Mouse (Mus musculus) lung, postnatal 0 days (tissue): ENCODE data around the gene Fam25c. TPM values are rescaled to one million over a fixed set of nuclear protein-coding genes. Genes with fewer than 3 reads are reported as not detected.

ENCODE experiments used
- ATAC-seq: fragments of 200-750 bp; cut with Nextera tagmentation; 2 replicates; pipeline ENCODE4 v1.8.0; 2017; ENCODE audit warnings: moderate library complexity
- DNase-seq: peaks from one replicate; pipeline ENCODE4 v3.0.0-alpha.2; 2016; ENCODE audit warnings: low spot score
- H3K27ac ChIP-seq: fragments of 300-500 bp; sonication (generic); 2 replicates; pipeline ENCODE4 v1.5.1; 2014; ENCODE audit warnings: antibody characterized with exemption, mild to moderate bottlenecking, low read length, mixed read lengths
- H3K27me3 ChIP-seq: fragments of 300-500 bp; sonication (generic); replicated peaks from 2 replicates; pipeline ENCODE4 v1.6.1; 2014; ENCODE audit warnings: low read length, mixed read lengths; ENCODE audit not compliant: insufficient read depth
- H3K36me3 ChIP-seq: fragments of 300-500 bp; sonication (generic); 2 replicates; pipeline ENCODE4 v1.6.1; 2014; ENCODE audit warnings: low read length, mixed read lengths; ENCODE audit not compliant: insufficient read depth
- H3K4me1 ChIP-seq: fragments of 300-500 bp; sonication (generic); 2 replicates; pipeline ENCODE4 v1.6.1; 2014; ENCODE audit warnings: antibody characterized with exemption, low read depth, low read length, mixed read lengths; ENCODE audit not compliant: insufficient read depth
- H3K4me2 ChIP-seq: fragments of 300-500 bp; sonication (generic); replicated peaks from 2 replicates; pipeline ENCODE4 v1.6.1; 2014; ENCODE audit warnings: low read depth, mild to moderate bottlenecking, low read length, moderate library complexity, mixed read lengths
- H3K4me3 ChIP-seq: fragments of 300-500 bp; sonication (generic); 2 replicates; pipeline ENCODE4 v1.5.1; 2014; ENCODE audit warnings: low read depth, low read length
- H3K9ac ChIP-seq: fragments of 300-500 bp; sonication (generic); replicated peaks from 2 replicates; pipeline ENCODE4 v1.6.1; 2014; ENCODE audit warnings: low read depth, mild to moderate bottlenecking
- H3K9me3 ChIP-seq: fragments of 300-500 bp; sonication (generic); 2 replicates; pipeline ENCODE4 v1.6.1; 2016; ENCODE audit warnings: low read length, mixed read lengths
- CTCF ChIP-seq: IDR thresholded peaks from 2 replicates; pipeline ENCODE4 v1.5.1; 2016; ENCODE audit warnings: antibody characterized with exemption, mild to moderate bottlenecking
- EP300 ChIP-seq: IDR thresholded peaks from 2 replicates; pipeline ENCODE4 v1.6.1; 2016; ENCODE audit warnings: antibody characterized with exemption, mild to moderate bottlenecking, control low read depth
- WGBS: fragments of 180-500 bp; shearing (Covaris S2); extraction: QIAGEN DNeasy Blood & Tissue Kit; methylation state at CpG from one replicate; pipeline ENCODE4 v1.1.7; 2014; 5-methylcytosine and 5-hydroxymethylcytosine counted together
- polyA plus RNA-seq: library from polyadenylated mRNA; unstranded; fragments of >200 nt; fragmentation: Nextera tagmentation; extraction: Ambion mirVana; gene quantifications from 2 replicates; pipeline ENCODE4 v1.2.1, GENCODE M21; 2015

Gene Fam25c
- polyA plus RNA-seq, 1 experiment from 2014 or later: 0.45 TPM

DNA sequence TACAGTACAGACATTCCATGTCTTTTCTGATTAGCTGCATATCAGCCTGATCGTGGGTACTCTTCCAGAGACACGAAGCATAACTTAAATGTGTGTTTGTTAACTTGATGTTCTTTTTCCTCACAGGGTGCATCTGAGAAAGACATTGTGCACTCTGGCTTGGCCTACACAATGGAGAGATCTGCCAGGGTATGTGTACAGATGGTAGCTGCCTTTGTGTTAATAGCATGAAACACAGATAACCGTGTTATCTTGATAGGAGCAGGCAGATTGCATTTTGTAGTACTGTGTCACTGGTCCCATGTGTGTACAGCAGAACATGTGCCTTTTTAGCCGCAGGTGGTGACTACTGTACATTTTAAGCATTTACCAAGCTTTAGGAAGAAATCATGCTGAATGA lies 13.2 kb downstream of the Fam25c start:
- Histone ChIP-seq H3K4me3 (no peak overlapping the region), H3K36me3 (peaks cover 16% of the 10 kb centered on the region), H3K4me2 (no peak overlapping the region), H3K4me1 (no peaks in the 10 kb centered on the region), H3K9ac (no peak overlapping the region), H3K9me3 (no peaks in the 10 kb centered on the region), H3K27ac (no peak overlapping the region), H3K27me3 (no peaks in the 10 kb centered on the region)
- DNase-seq (no peak), ATAC-seq (no peak)
- 89% methylated on average over 4 of the region's 4 CpGs for WGBS
- TF ChIP-seq EP300 (no peak), CTCF (no peak)

DNA sequence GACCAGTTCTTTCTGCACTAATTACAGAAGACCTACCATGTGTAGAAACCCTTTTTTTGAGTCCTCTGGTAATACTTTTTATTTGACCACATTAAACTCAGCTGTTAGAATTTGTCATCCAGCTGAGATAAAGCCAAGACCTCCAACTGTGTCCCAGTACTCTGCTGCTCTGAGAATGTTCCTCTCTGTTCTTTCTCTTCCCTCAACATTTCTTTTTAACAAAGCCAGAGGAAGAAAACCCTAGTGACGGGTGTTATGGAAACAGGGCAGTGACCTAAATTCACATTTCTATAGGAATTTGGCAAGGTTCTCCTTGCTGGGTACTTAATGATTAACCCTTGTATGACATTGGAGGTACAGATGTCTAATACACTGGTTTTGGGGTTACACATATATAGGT lies 15.8 kb downstream of the Fam25c start:
- Histone ChIP-seq H3K4me3 (no peak overlapping the region), H3K27me3 (no peaks in the 10 kb centered on the region), H3K4me2 (no peak overlapping the region), H3K9me3 (no peaks in the 10 kb centered on the region), H3K27ac (no peak overlapping the region), H3K9ac (no peak overlapping the region), H3K36me3 (peaks cover 37% of the 10 kb centered on the region), H3K4me1 (no peaks in the 10 kb centered on the region)
- WGBS: 59% methylated on average over 1 of the region's 1 CpGs
- TF ChIP-seq CTCF (no peak), EP300 (no peak)
- DNase-seq (no peak), ATAC-seq (no peak)

DNA sequence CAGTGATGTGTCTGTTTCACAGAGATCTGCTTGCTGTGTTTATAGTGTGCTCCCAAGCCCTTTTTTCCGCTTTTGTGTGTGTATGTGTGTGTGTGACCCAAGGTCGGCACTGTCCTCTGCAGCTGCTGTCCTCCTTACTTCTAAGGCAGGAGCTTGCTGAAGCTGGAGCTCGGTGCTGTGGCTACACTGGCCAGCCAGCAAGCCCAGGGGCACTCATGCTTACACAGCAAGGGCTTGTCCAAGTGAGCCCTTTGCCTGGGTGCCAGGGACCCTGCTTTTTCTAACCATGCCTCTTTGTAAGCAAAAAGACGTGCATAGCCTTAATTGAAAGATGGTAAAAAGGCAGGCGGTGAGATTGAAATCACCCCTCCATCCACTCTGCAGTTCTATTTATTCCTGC lies 22.8 kb downstream of the Fam25c start:
- 88% methylated on average over 5 of the region's 5 CpGs for WGBS
- H3K9ac ChIP-seq: no peak overlapping the region
- TF ChIP-seq EP300 (no peak), CTCF (no peak)

DNA sequence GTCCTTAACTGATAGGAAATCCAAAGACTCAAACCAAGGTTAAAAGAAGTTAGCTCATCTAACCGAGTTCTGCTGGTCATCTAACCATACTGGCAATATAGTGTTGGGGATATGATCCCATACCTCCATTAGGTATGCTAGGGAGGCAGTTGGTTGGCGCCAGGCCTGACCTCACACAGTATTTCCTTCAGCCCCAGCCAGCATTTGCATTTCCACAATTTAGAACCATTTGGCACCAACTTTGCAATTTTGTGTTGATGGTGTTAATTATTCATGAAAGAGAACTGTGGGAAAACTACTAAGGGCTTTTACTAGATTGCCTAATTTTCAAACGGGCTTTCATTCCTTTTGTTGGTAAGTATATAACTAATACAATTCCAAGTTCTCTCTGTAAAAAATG lies 23.3 kb downstream of the Fam25c start:
- Histone ChIP-seq H3K4me2 (no peak overlapping the region), H3K27ac (no peak overlapping the region), H3K4me3 (no peak overlapping the region), H3K9ac (no peak overlapping the region), H3K36me3 (peaks cover 46% of the 10 kb centered on the region), H3K4me1 (no peaks in the 10 kb centered on the region), H3K9me3 (no peaks in the 10 kb centered on the region), H3K27me3 (no peaks in the 10 kb centered on the region)
- no peak for DNase-seq
- TF ChIP-seq CTCF: no peak
- TF ChIP-seq EP300: no peak
- no peak for ATAC-seq
- 88% methylated on average over 3 of the region's 3 CpGs for WGBS

More for the DNA sequence above, 22.8 kb downstream of the Fam25c start:
- DNase-seq: no peak
- Histone ChIP-seq H3K4me3 (no peak overlapping the region), H3K27me3 (no peaks in the 10 kb centered on the region), H3K4me1 (no peaks in the 10 kb centered on the region), H3K27ac (no peak overlapping the region), H3K36me3 (peaks cover 52% of the 10 kb centered on the region), H3K4me2 (no peak overlapping the region), H3K9me3 (no peaks in the 10 kb centered on the region)
- no peak for ATAC-seq

DNA sequence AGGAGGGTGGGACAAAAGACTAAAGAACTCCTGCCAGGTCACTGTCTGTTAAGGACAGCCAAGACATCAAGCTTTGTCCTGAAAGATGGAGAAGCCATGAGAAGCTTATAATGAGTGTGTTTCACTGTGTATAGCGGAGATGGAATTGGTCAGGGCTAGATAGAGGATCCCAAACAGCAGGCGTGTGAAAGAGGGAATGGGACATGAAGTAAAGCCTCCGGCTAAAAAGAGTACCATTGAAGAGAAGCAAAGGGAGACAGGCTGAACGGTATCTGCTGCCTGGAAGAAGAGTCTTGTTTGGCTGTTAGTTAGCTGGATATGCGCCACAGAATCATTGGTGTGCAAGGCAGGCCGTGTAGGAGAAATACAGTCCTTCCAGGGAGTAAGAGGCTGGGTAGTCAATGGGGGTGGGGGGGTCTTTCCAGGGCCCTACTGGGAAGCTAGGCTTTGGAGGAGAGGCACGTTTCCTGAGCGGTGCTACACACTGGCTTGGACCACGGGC lies 24.5 kb downstream of the Fam25c start:
- no peak overlapping the region for H3K27ac ChIP-seq
- no peaks in the 10 kb centered on the region for H3K4me1 ChIP-seq
- ATAC-seq (no peak), DNase-seq (no peak)
- no peak overlapping the region for H3K4me2 ChIP-seq
- H3K4me3 ChIP-seq: no peak overlapping the region
- H3K27me3 ChIP-seq: no peaks in the 10 kb centered on the region
- TF ChIP-seq CTCF (no peak), EP300 (no peak)
- no peaks in the 10 kb centered on the region for H3K9me3 ChIP-seq
- H3K36me3 ChIP-seq: peaks cover 34% of the 10 kb centered on the region
- no peak overlapping the region for H3K9ac ChIP-seq
- 91% methylated on average over 9 of the region's 9 CpGs for WGBS

DNA sequence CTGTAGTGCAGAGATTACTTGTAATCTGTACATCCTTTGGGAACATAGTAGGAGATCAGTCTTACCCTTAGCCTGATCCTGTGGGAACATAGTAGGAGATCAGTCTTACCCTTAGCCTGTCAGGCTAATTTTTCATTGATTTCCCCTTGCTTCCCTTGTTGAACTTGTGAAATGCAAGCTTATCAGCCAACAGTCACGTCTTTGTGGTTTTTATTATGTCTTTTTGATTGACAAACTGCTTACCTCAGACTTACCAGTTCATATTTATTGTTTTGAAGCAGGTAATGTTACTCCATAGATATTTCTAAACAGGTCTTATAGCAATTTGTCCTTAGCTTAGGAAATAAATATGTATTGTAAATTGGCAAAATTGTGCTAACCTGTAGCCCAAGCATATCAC lies 27.6 kb downstream of the Fam25c start:
- Histone ChIP-seq H3K27ac (no peak overlapping the region), H3K36me3 (peaks cover 36% of the 10 kb centered on the region), H3K27me3 (no peaks in the 10 kb centered on the region), H3K9ac (no peak overlapping the region), H3K4me2 (no peak overlapping the region), H3K4me1 (no peaks in the 10 kb centered on the region), H3K9me3 (no peaks in the 10 kb centered on the region), H3K4me3 (no peak overlapping the region)
- ATAC-seq (no peak), DNase-seq (no peak)
- TF ChIP-seq CTCF: no peak
- no peak for TF ChIP-seq EP300
- WGBS: 74% methylated on average over 1 of the region's 1 CpGs

DNA sequence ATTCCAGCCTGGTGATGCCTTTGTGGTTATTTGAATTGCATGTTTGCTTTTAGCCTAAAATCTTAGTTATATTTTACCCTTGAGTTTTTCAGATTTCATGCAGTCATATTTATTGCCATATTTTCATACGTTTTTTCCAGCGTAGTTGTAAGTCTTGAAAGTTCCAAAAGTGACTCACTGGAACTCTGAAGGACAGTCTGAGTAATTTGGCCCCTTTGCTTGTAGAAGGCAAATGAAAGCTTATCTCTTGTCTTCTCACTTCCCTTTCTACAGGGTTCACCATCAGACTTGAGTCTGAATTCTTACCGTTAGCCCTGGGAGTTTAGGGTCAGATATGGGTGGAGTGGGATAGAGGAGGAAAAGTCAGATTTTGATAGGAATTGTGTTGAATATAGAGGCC lies 28.6 kb downstream of the Fam25c start:
- ATAC-seq: no peak
- no peaks in the 10 kb centered on the region for H3K9me3 ChIP-seq
- no peak for TF ChIP-seq EP300
- TF ChIP-seq CTCF: no peak
- H3K27ac ChIP-seq: no peak overlapping the region
- H3K4me1 ChIP-seq: no peaks in the 10 kb centered on the region
- WGBS: 79% methylated on average over 3 of the region's 3 CpGs
- H3K4me2 ChIP-seq: no peak overlapping the region
- H3K27me3 ChIP-seq: no peaks in the 10 kb centered on the region
- DNase-seq: no peak
- peaks cover 36% of the 10 kb centered on the region for H3K36me3 ChIP-seq
- no peak overlapping the region for H3K4me3 ChIP-seq
- no peak overlapping the region for H3K9ac ChIP-seq
